In genomic region chr11:106778589-106779387, GRCm38 (mm10) we compare ENCODE assay signal across 8 mouse cellular contexts. TPM values are rescaled to one million over a fixed set of nuclear protein-coding genes. Genes with fewer than 3 reads are reported as not detected.
DNase-seq lines count a peak whose midpoint lies in the region; ATAC-seq lines count a peak whose summit lies in the region.

No protein-coding gene starts in this region.

- H3K36me3 ChIP-seq in hindbrain, embryonic 12.5 days: peaks cover 52% of the 10 kb centered on the region
- H3K36me3 ChIP-seq in midbrain, embryonic 13.5 days: peaks cover 61% of the 10 kb centered on the region

- H3K4me1 ChIP-seq in brown adipose tissue, adult 24 weeks (ENCODE audit: control insufficient read depth, insufficient read depth, insufficient read length, low read length): peaks cover 11% of the 10 kb centered on the region; the same call in 1 of the 2 replicates
- H3K4me1 ChIP-seq in hindbrain, embryonic 12.5 days: peaks cover 7% of the 10 kb centered on the region; the same call in 1 of the 2 replicates
- peaks cover 21% of the 10 kb centered on the region for H3K4me1 ChIP-seq in midbrain, embryonic 13.5 days (replicated peaks)

- peak; percentile 21 for DNase-seq in kidney, postnatal 10 days
- DNase-seq in kidney, postnatal 4 days: no peak
- DNase-seq in left cerebral cortex, postnatal 4 days: no peak
- no peak for DNase-seq in layer of hippocampus, postnatal 14 days (ENCODE audit: low spot score in 2 of 2)
- no peak for DNase-seq in frontal cortex, postnatal 14 days (ENCODE audit: low spot score in 2 of 2)

- H3K27ac ChIP-seq in brown adipose tissue, adult 24 weeks (replicated peaks; ENCODE audit: low read depth, low read length): peak overlapping the region; percentile 63
- peak overlapping the region; percentile 97 for H3K27ac ChIP-seq in hindbrain, embryonic 12.5 days
- H3K27ac ChIP-seq in midbrain, embryonic 13.5 days: peak overlapping the region; percentile 90

- peak overlapping the region; percentile 92 for H3K9ac ChIP-seq in hindbrain, embryonic 12.5 days
- H3K9ac ChIP-seq in midbrain, embryonic 13.5 days (replicated peaks): peak overlapping the region; percentile 86

- ATAC-seq in hindbrain, embryonic 12.5 days (ENCODE audit: low FRiP score): no peak; the same call in none of the 2 replicates
- ATAC-seq in midbrain, embryonic 13.5 days: peak; percentile 88; the same call in 1 of the 2 replicates

- 3% methylated on average over 39 of the region's 39 CpGs for WGBS in hindbrain, embryonic 12.5 days
- WGBS in midbrain, embryonic 13.5 days: 2% methylated on average over 39 of the region's 39 CpGs

- peak overlapping the region; percentile 85 for H3K4me2 ChIP-seq in hindbrain, embryonic 12.5 days (replicated peaks)
- H3K4me2 ChIP-seq in midbrain, embryonic 13.5 days (replicated peaks): peak overlapping the region; percentile 86

- peak overlapping the region; percentile 80 for H3K4me3 ChIP-seq in brown adipose tissue, adult 24 weeks (ENCODE audit: insufficient read depth, low read depth, low read length)
- H3K4me3 ChIP-seq in hindbrain, embryonic 12.5 days: peak overlapping the region; percentile 80
- peak overlapping the region; percentile 64 for H3K4me3 ChIP-seq in midbrain, embryonic 13.5 days (replicated peaks)

- H3K9me3 ChIP-seq in hindbrain, embryonic 12.5 days (replicated peaks): no peaks in the 10 kb centered on the region
- no peaks in the 10 kb centered on the region for H3K9me3 ChIP-seq in midbrain, embryonic 13.5 days

- intact Hi-C loops in left cerebral cortex, postnatal 4 days (cut with DNase I): no loop called here

- no peaks in the 10 kb centered on the region for H3K27me3 ChIP-seq in hindbrain, embryonic 12.5 days
- H3K27me3 ChIP-seq in midbrain, embryonic 13.5 days: no peaks in the 10 kb centered on the region

RNA-seq across cellular contexts. Expression of gene Polg2, which starts 0.5 kb away (rescaled TPM):
- polyA plus RNA-seq in brown adipose tissue, adult 24 weeks (2012; ENCODE audit: insufficient read depth, insufficient read length, missing spikeins): 4.6 and 5.1 TPM in 2 replicates
- 8.5 and 10.7 TPM in 2 replicates for polyA plus RNA-seq in hindbrain, embryonic 12.5 days (2016; fragmentation: Nextera tagmentation; extraction: Ambion mirVana)
- polyA plus RNA-seq in midbrain, embryonic 13.5 days (2015; fragmentation: Nextera tagmentation; extraction: Ambion mirVana): 10.0 and 10.7 TPM in 2 replicates
- 1 to 10 TPM; 5.2 to 6.2 TPM for total RNA-seq in left cerebral cortex, postnatal 4 days (2021)
- 1 to 10 TPM; 3.3 to 5.3 TPM for total RNA-seq in layer of hippocampus, postnatal 14 days (2021)

RNA-seq across cellular contexts. Expression of gene Ddx5, which starts 10.2 kb away (rescaled TPM):
- 337 and 404 TPM in 2 replicates for polyA plus RNA-seq in brown adipose tissue, adult 24 weeks (2012; ENCODE audit: insufficient read depth, insufficient read length, missing spikeins)
- 467 and 505 TPM in 2 replicates for polyA plus RNA-seq in hindbrain, embryonic 12.5 days (2016; fragmentation: Nextera tagmentation; extraction: Ambion mirVana)
- 487 and 502 TPM in 2 replicates for polyA plus RNA-seq in midbrain, embryonic 13.5 days (2015; fragmentation: Nextera tagmentation; extraction: Ambion mirVana)
- total RNA-seq in left cerebral cortex, postnatal 4 days (2021): 100 to 1,000 TPM; 737 to 784 TPM
- 100 to 1,000 TPM; 684 to 691 TPM for total RNA-seq in layer of hippocampus, postnatal 14 days (2021)

RNA-seq across cellular contexts. Expression of gene Cep95, which starts 10.3 kb away (rescaled TPM):
- 3.4 and 13.9 TPM in 2 replicates for polyA plus RNA-seq in brown adipose tissue, adult 24 weeks (2012; ENCODE audit: insufficient read depth, insufficient read length, missing spikeins)
- polyA plus RNA-seq in hindbrain, embryonic 12.5 days (2016; fragmentation: Nextera tagmentation; extraction: Ambion mirVana): 22.3 and 22.7 TPM in 2 replicates
- polyA plus RNA-seq in midbrain, embryonic 13.5 days (2015; fragmentation: Nextera tagmentation; extraction: Ambion mirVana): 20.2 and 20.4 TPM in 2 replicates
- total RNA-seq in left cerebral cortex, postnatal 4 days (2021): 10 to 100 TPM; 14.6 to 19.6 TPM
- 10 to 100 TPM; 12.9 to 15.1 TPM for total RNA-seq in layer of hippocampus, postnatal 14 days (2021)

RNA-seq across cellular contexts. Expression of gene Milr1, which starts 27.8 kb away (rescaled TPM):
- polyA plus RNA-seq in brown adipose tissue, adult 24 weeks (2012; ENCODE audit: insufficient read depth, insufficient read length, missing spikeins): 0.95 TPM in 1 of 2 replicates, not detected in the other
- polyA plus RNA-seq in hindbrain, embryonic 12.5 days (2016; fragmentation: Nextera tagmentation; extraction: Ambion mirVana): 1.0 and 1.3 TPM in 2 replicates
- 0.97 and 1.2 TPM in 2 replicates for polyA plus RNA-seq in midbrain, embryonic 13.5 days (2015; fragmentation: Nextera tagmentation; extraction: Ambion mirVana)
- total RNA-seq in left cerebral cortex, postnatal 4 days (2021): under 1 TPM; 0.56 to 0.93 TPM
- not detected for total RNA-seq in layer of hippocampus, postnatal 14 days (2021)

RNA-seq across cellular contexts. Expression of gene Pecam1, which starts 28.4 kb away (rescaled TPM):
- 31.7 and 54.7 TPM in 2 replicates for polyA plus RNA-seq in brown adipose tissue, adult 24 weeks (2012; ENCODE audit: insufficient read depth, insufficient read length, missing spikeins)
- 21.5 and 22.3 TPM in 2 replicates for polyA plus RNA-seq in hindbrain, embryonic 12.5 days (2016; fragmentation: Nextera tagmentation; extraction: Ambion mirVana)
- polyA plus RNA-seq in midbrain, embryonic 13.5 days (2015; fragmentation: Nextera tagmentation; extraction: Ambion mirVana): 14.1 and 15.8 TPM in 2 replicates
- 10 to 100 TPM; 17.7 TPM for total RNA-seq in left cerebral cortex, postnatal 4 days (2021)
- 10 to 100 TPM; 17.4 to 20.6 TPM for total RNA-seq in layer of hippocampus, postnatal 14 days (2021)
